Comparison of ENCODE assay signal across 16 mouse cellular contexts in genomic region chr6:72916330-72916729, GRCm38 (mm10).
"Had no signal": no experiment of that assay in that cellular context is flagged by ENCODE, and none has a peak within 500 bp of the region (broad histone marks: within the 10 kb centered on the region; RNA-seq: fewer than 3 reads in every experiment).

No protein-coding gene starts in this region.

- H3K9me3 ChIP-seq: midbrain, embryonic 10.5 days; midbrain, embryonic 12.5 days; neural tube, embryonic 13.5 days; stomach, embryonic 15.5 days had no signal

- H3K4me3 ChIP-seq: midbrain, embryonic 10.5 days; midbrain, embryonic 12.5 days; myocyte; neural tube, embryonic 13.5 days; stomach, embryonic 15.5 days had no signal

- DNase-seq: lung, adult 18-20 months; lung, embryonic 14.5 days; lung, postnatal 10 days; lung, postnatal 4 days; midbrain, embryonic 14.5 days; right cerebral cortex, postnatal 14 days; thymus, adult 2 months; thymus, postnatal 25 days; thymus, postnatal 4 days had no signal

- H3K27ac ChIP-seq: midbrain, embryonic 10.5 days; midbrain, embryonic 12.5 days; neural tube, embryonic 13.5 days; stomach, embryonic 15.5 days; stomach, postnatal 0 days had no signal

- H3K9ac ChIP-seq: lung, embryonic 14.5 days; midbrain, embryonic 12.5 days; neural tube, embryonic 13.5 days; stomach, embryonic 15.5 days had no signal

- ATAC-seq: midbrain, embryonic 16.5 days had no signal

- H3K27me3 ChIP-seq: midbrain, embryonic 12.5 days; neural tube, embryonic 13.5 days; stomach, embryonic 15.5 days had no signal

- H3K4me2 ChIP-seq: lung, embryonic 14.5 days; midbrain, embryonic 12.5 days; neural tube, embryonic 13.5 days; stomach, embryonic 15.5 days had no signal

- H3K36me3 ChIP-seq: midbrain, embryonic 10.5 days; midbrain, embryonic 12.5 days; neural tube, embryonic 13.5 days; stomach, embryonic 15.5 days had no signal

- H3K4me1 ChIP-seq: neural tube, embryonic 13.5 days; stomach, embryonic 15.5 days had no signal
